Mouse (Mus musculus) limb, embryonic 12.5 days (tissue): ENCODE data around the gene Grin2d. TPM values are rescaled to one million over a fixed set of nuclear protein-coding genes. Genes with fewer than 3 reads are reported as not detected.

ENCODE experiments used
- ATAC-seq: fragments of 200-750 bp; cut with Nextera tagmentation; 2 replicates; pipeline ENCODE4 v1.8.0; 2017; ENCODE audit warnings: low read depth, moderate TSS enrichment; ENCODE audit not compliant: insufficient number of reproducible peaks, insufficient read depth, low FRiP score, low TSS enrichment
- H3K27ac ChIP-seq: fragments of 300-500 bp; sonication (generic); 2 replicates; pipeline ENCODE4 v1.5.1; 2016; ENCODE audit warnings: mild to moderate bottlenecking, moderate library complexity
- H3K27me3 ChIP-seq: fragments of 300-500 bp; sonication (generic); 2 replicates; pipeline ENCODE4 v1.6.1; 2016; ENCODE audit warnings: mild to moderate bottlenecking, moderate library complexity
- H3K36me3 ChIP-seq: fragments of 300-500 bp; sonication (generic); 2 replicates; pipeline ENCODE4 v1.6.1; 2016; ENCODE audit warnings: mild to moderate bottlenecking, moderate library complexity
- H3K4me1 ChIP-seq: fragments of 300-500 bp; sonication (generic); replicated peaks from 2 replicates; pipeline ENCODE4 v1.6.1; 2016
- H3K4me2 ChIP-seq: fragments of 300-500 bp; sonication (generic); 2 replicates; pipeline ENCODE4 v1.6.1; 2016; ENCODE audit warnings: mild to moderate bottlenecking, moderate library complexity
- H3K4me3 ChIP-seq: fragments of 300-500 bp; sonication (generic); replicated peaks from 2 replicates; pipeline ENCODE4 v1.5.1; 2016; ENCODE audit warnings: mild to moderate bottlenecking
- H3K9ac ChIP-seq: fragments of 300-500 bp; sonication (generic); replicated peaks from 2 replicates; pipeline ENCODE4 v1.6.1; 2016; ENCODE audit warnings: mild to moderate bottlenecking, moderate library complexity
- H3K9me3 ChIP-seq: fragments of 300-500 bp; sonication (generic); 2 replicates; pipeline ENCODE4 v1.6.1; 2016; ENCODE audit warnings: mild to moderate bottlenecking, moderate library complexity
- WGBS: fragments of 180-500 bp; shearing (Covaris S2); methylation state at CpG from one replicate; pipeline ENCODE4 v1.1.7; 2016; 5-methylcytosine and 5-hydroxymethylcytosine counted together
- polyA plus RNA-seq: library from polyadenylated mRNA; unstranded; fragments of >200 nt; fragmentation: Nextera tagmentation; extraction: Ambion mirVana; gene quantifications from 2 replicates; pipeline ENCODE4 v1.2.1, GENCODE M21; 2016

Gene Grin2d
- polyA plus RNA-seq, 1 experiment from 2014 or later: 0.35 TPM

DNA sequence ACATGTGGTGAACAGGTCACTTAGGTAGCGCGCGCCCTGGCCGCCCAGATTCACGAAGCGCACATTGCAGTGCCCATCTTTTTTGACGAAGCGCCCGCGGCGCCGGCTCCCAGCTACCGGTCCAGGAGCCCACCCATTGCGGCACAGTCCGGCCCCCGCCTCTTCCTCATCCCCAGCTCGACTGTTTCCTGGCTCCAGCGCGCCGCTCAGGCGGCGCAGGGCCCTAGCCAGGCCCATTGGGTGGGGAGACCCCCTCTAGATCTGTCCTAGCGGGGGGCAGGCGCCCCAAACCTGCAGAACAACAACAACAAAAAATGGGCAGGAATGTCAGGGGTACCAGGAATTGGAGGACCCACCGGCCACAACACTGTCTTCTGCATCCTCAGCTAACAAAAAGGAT is 58.3 kb downstream of the Grin2d start:
- 9% methylated on average over 25 of the region's 25 CpGs for WGBS
- no peak for ATAC-seq
- peak overlapping the region; percentile 40; the same call in 1 of the 2 replicates for H3K9ac ChIP-seq
- peaks cover 16% of the 10 kb centered on the region for H3K27me3 ChIP-seq
- H3K9me3 ChIP-seq: no peaks in the 10 kb centered on the region
- H3K36me3 ChIP-seq: peaks cover 26% of the 10 kb centered on the region
- H3K27ac ChIP-seq: no peak overlapping the region
- H3K4me1 ChIP-seq: peaks cover 15% of the 10 kb centered on the region
- peak overlapping the region; percentile 29 for H3K4me3 ChIP-seq
- H3K4me2 ChIP-seq: peak overlapping the region; percentile 47

- H3K4me3 ChIP-seq: no peak overlapping the region
- H3K27me3 ChIP-seq: peaks cover 16% of the 10 kb centered on the region
- H3K36me3 ChIP-seq: peaks cover 21% of the 10 kb centered on the region
- peaks cover 30% of the 10 kb centered on the region for H3K4me1 ChIP-seq
- no peak for ATAC-seq
- H3K9me3 ChIP-seq: no peaks in the 10 kb centered on the region
- no peak overlapping the region for H3K27ac ChIP-seq
- WGBS: 56% methylated on average over 2 of the region's 2 CpGs
- 0 out of 2 replicates have a peak overlapping the region, but pooled peaks have one; percentile 54 for H3K4me2 ChIP-seq
- H3K9ac ChIP-seq: no peak overlapping the region
Measured at GRCm38 (mm10) chr7:45815984-45816351, 62.2 kb downstream of the Grin2d start.

GRCm38 (mm10) chr7:45815323-45815983 is 62.7 kb downstream of the Grin2d start:
- 52% methylated on average over 10 of the region's 10 CpGs for WGBS
- Histone ChIP-seq H3K4me2 (peak overlapping the region; percentile 54), H3K4me3 (no peak overlapping the region), H3K36me3 (peaks cover 26% of the 10 kb centered on the region), H3K9ac (0 out of 2 replicates have a peak overlapping the region, but pooled peaks have one; percentile 18), H3K4me1 (peaks cover 30% of the 10 kb centered on the region), H3K27ac (no peak overlapping the region), H3K9me3 (no peaks in the 10 kb centered on the region), H3K27me3 (peaks cover 15% of the 10 kb centered on the region)
- ATAC-seq: no peak

DNA sequence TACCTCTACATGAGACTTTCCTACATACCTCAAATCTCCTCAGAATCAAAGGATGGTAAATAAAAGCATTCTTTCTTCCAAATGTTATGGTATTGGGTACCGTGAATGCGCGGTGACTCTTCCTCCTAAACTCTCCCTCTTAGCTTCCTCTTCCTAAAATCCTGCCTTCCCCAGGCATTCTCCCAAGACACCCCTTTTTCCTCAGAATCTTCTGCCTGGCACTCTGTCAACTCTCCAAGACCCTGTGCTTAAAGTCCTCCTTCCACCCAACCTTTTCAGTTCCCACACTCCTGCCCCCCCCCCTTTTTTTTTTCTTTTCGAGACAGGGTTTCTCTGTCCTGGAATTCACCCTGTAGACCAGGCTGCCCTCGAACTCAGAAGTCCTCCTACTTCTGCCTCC is 63.3 kb downstream of the Grin2d start:
- peaks cover 28% of the 10 kb centered on the region for H3K4me1 ChIP-seq
- H3K4me2 ChIP-seq: peak overlapping the region; percentile 54
- no peaks in the 10 kb centered on the region for H3K9me3 ChIP-seq
- H3K9ac ChIP-seq: no peak overlapping the region
- peaks cover 32% of the 10 kb centered on the region for H3K36me3 ChIP-seq
- no peak overlapping the region for H3K27ac ChIP-seq
- peaks cover 9% of the 10 kb centered on the region for H3K27me3 ChIP-seq
- H3K4me3 ChIP-seq: peak overlapping the region; percentile 29
- WGBS: 16% methylated on average over 5 of the region's 5 CpGs
- ATAC-seq: no peak

DNA sequence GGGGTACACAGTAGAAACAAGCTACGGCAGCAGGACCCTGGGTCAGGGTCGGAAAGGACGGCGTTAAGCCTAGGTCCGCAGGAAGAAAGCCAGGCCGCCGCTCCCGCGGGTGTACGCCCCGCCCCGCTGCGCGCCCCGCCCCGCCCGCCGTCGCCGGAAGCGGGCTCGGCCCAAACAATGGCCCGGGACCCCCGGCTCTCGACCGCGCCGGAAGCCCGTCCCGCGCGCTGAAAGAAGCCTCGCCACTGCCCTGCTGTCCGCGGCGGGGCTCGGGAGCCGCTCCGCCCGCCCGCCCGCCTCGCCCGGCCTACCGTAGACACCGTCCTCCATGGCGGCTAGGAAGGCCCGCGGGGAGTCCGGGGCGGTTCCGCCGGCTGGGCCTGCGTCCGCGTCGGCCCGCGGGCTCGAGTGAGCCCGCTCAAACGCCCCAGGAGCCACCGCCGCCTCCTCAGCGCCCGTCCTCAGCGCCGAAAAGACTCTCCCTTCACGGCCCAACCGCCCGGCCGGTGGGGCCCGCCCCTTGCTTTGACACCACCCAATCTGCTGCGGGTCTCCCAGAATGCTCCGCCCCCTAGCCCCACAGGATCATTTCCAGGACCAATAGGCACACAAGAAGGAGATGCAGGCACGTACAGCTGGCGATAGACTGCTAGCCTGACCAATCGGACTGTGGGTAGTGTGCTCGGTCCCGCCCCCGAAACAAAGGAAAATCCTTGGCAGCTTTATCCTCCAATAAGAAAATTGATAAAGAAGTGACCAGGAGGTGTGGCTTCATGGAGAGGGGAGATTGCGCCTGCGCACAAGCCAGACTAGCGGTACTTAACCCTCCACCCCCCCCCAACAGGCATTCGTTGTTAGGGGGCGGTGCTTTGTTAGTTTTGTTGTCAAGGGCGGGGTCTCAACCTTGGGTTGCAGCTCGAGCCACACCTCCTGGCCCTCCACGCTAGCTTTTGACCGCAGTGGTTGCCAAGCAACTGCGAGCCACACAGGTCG is 64.1 kb downstream of the Grin2d start, which contains the start of gene Cyth2:
Gene Cyth2, minus strand, starts transcription at position 795 of the 993 bp plus-strand sequence.
- peak; percentile 98 for ATAC-seq
- Histone ChIP-seq H3K9me3 (no peaks in the 10 kb centered on the region), H3K4me1 (peaks cover 26% of the 10 kb centered on the region), H3K27ac (peak within 1 kb of the TSS; percentile 100), H3K9ac (peak within 1 kb of the TSS; percentile 99), H3K4me2 (peak within 1 kb of the TSS; percentile 79), H3K36me3 (peaks cover 39% of the 10 kb centered on the region), H3K27me3 (peaks cover 4% of the 10 kb centered on the region), H3K4me3 (peak within 1 kb of the TSS; percentile 97)
- WGBS: under 1% methylated on average over 88 of the region's 92 CpGs

- Histone ChIP-seq H3K9me3 (no peaks in the 10 kb centered on the region), H3K36me3 (peaks cover 51% of the 10 kb centered on the region), H3K4me3 (peak overlapping the region; percentile 97), H3K27ac (peak overlapping the region; percentile 100; the same call in 1 of the 2 replicates), H3K9ac (peak overlapping the region; percentile 99), H3K27me3 (no peaks in the 10 kb centered on the region; the same call in 1 of the 2 replicates), H3K4me2 (peak overlapping the region; percentile 79), H3K4me1 (peaks cover 26% of the 10 kb centered on the region)
- 84% methylated on average over 8 of the region's 8 CpGs for WGBS
- no peak for ATAC-seq
Measured at GRCm38 (mm10) chr7:45812921-45813320, 65.3 kb downstream of the Grin2d start.

DNA sequence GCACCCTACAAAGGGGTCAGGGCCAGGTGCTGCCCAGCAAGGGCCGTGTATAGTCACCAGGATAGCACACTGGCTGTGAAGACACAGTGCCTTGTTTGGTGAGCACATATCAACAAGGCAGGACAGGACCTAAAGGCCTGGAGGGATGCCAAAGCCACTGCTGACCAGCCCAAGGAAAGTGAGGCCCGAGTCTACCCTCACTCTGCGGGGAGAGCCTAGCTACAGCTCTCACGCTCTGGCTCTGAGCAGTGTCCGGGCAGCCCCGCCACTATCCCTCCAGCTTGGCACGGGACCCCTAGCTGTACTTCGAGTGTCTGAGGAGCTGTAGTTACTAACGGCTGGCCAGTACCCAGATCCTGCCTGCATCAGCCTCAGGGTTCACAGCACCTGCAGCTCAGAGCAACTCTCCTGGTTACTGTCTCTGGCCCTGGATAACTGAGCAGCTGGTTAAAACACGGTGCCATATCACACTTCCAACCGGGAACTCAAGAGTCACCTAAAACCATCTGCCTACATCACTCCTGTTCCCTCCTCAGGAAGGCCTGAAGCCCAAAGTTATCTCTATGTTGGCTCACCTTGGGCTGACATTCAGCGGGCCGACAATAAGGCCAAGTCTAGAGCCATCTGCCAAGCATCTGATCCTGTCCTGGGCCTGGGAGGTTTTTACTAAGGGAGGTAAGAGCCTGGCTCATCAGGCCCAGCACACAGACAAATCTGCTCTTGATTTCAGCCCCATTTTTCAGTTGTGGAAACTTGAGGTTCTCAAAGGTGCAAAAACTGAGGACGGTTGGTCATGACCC is 68.7 kb downstream of the Grin2d start:
- Histone ChIP-seq H3K9ac (no peak overlapping the region), H3K4me3 (no peak overlapping the region), H3K36me3 (peaks cover 73% of the 10 kb centered on the region), H3K9me3 (no peaks in the 10 kb centered on the region), H3K27ac (no peak overlapping the region), H3K27me3 (no peaks in the 10 kb centered on the region), H3K4me2 (no peak overlapping the region), H3K4me1 (peaks cover 13% of the 10 kb centered on the region)
- no peak for ATAC-seq
- WGBS: 85% methylated on average over 14 of the region's 14 CpGs

- Histone ChIP-seq H3K4me3 (no peak overlapping the region), H3K36me3 (peaks cover 81% of the 10 kb centered on the region), H3K9me3 (no peaks in the 10 kb centered on the region), H3K4me2 (no peak overlapping the region), H3K9ac (no peak overlapping the region), H3K27me3 (no peaks in the 10 kb centered on the region), H3K27ac (no peak overlapping the region), H3K4me1 (peaks cover 13% of the 10 kb centered on the region)
- ATAC-seq: no peak
- 52% methylated on average over 11 of the region's 11 CpGs for WGBS
Measured at GRCm38 (mm10) chr7:45808471-45808870, 69.7 kb downstream of the Grin2d start.

DNA sequence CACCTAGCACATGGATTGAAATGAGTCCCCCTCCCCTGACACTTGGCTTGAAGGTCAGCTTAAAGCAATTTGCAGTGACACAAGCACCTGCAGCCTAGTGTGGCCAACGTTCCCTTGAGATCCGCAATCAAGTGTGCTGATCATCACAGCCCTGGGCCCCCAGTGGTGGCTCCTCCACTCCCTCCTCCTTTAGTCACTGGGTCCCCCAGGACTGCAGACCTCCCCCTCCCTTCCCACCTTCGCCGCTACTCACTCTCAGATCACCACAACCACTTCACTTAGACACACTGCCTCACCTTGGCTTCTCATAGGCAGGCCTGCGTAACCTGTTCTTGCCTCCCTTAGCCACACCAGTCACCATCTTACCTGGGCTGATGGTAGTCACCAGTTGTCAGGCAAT is 72.2 kb downstream of the Grin2d start:
- WGBS: 64% methylated on average over 5 of the region's 5 CpGs
- no peak for ATAC-seq
- Histone ChIP-seq H3K9me3 (no peaks in the 10 kb centered on the region), H3K9ac (no peak overlapping the region), H3K27me3 (no peaks in the 10 kb centered on the region), H3K27ac (no peak overlapping the region), H3K4me2 (no peak overlapping the region), H3K4me3 (no peak overlapping the region), H3K36me3 (peaks cover 79% of the 10 kb centered on the region), H3K4me1 (peaks cover 3% of the 10 kb centered on the region)

DNA sequence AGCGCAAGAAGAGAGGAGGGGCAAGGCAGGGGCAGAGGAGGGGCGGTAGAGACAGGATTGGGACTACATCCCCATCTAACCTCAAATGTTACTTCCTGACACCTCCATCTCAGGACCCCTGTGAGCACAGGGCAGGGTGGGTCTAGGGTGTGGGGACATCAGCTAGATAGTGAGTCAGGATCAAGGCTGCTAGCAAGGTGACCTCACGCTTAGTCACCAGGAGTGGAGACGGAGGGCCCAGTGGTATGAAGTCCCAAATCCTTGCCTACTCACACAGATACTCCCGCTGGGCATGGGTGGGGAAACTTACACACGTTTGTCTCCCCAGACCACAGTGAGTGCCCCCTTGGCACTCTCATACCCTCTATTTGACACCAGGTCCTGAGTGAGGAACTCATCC is 75.6 kb downstream of the Grin2d start:
- no peak overlapping the region for H3K9ac ChIP-seq
- H3K36me3 ChIP-seq: peaks cover 48% of the 10 kb centered on the region
- H3K4me1 ChIP-seq: peaks cover 28% of the 10 kb centered on the region
- 90% methylated on average over 6 of the region's 6 CpGs for WGBS
- H3K27me3 ChIP-seq: peaks cover 28% of the 10 kb centered on the region
- no peak overlapping the region for H3K4me3 ChIP-seq
- ATAC-seq: no peak
- no peaks in the 10 kb centered on the region for H3K9me3 ChIP-seq
- H3K27ac ChIP-seq: no peak overlapping the region
- no peak overlapping the region for H3K4me2 ChIP-seq
